Mouse (Mus musculus) E14TG2a.4 (cell line): ENCODE measurements at regions not wholly inside any gene's neighbourhood (a gene's known extent, or its start where the extent isn't known, plus 50 kb on each side); places are given as distances from the start of the nearest gene placed in this dataset.
A peak's percentile ranks its signal among the peaks of the same experiment; 100 is the strongest.

Experiments
- H3K27me3 ChIP-seq: 2 replicates; pipeline ENCODE4 v1.6.1; 2014; ENCODE audit warnings: low read length, control low read depth; ENCODE audit not compliant: insufficient read depth
- H3K36me3 ChIP-seq: 2 replicates; pipeline ENCODE4 v1.6.1; 2014; ENCODE audit warnings: low read length, control low read depth; ENCODE audit not compliant: insufficient read depth
- H3K4me1 ChIP-seq: replicated peaks from 2 replicates; pipeline ENCODE4 v1.6.1; 2014; ENCODE audit warnings: low read depth, low read length, control low read depth
- H3K4me3 ChIP-seq: replicated peaks from 2 replicates; pipeline ENCODE4 v1.5.1; 2014; ENCODE audit warnings: mild to moderate bottlenecking, low read length
- H3K9me3 ChIP-seq: 2 replicates; pipeline ENCODE4 v1.6.1; 2014; ENCODE audit warnings: low read length, control low read depth
- CTCF ChIP-seq: conservative IDR thresholded peaks from 2 replicates; pipeline ENCODE4 v1.5.1; 2014; ENCODE audit warnings: low read length
- NANOG ChIP-seq: IDR thresholded peaks from 2 replicates; pipeline ENCODE4 v1.6.1; 2014; ENCODE audit warnings: borderline replicate concordance, low read length, mixed read lengths
- POU5F1 ChIP-seq: IDR thresholded peaks from 2 replicates; pipeline ENCODE4 v1.6.1; 2014; ENCODE audit warnings: low read length, borderline replicate concordance

DNA sequence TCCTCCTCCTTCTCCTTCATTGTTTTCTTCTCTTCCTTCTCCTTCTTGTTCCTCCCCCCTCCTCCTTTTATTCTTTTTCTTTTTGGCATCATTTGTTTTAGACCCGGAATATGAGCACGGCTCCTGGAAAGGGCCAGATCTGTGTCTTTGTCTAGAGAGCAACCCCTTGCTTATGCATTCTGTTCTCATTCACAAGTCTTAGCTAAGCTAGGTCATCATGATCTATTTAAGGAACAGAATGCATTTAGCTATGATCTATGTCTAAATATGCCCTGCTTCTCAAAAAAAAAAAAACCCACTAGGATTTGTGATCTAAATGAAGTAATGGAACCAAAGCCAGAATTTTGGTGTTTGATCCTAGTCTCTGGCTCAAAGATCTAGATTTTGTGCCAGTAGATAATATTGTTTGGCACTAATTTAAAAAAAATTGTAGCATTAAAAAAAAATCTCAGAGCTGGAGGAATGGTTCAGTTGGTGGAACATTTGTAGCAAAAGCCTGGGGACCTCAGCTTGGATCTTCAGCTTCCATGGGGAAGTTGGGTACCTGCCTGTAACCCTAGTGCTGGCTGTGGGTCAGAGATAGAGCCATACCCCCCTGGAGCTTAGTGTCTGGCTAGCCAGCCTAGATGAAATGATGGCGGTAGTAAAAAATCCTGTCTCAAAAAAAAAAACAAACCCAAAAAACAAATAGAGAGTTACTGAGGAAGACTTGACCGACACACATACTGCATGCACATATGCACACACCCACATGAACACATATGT is 100.5 kb upstream of the Got2 start:
- Histone ChIP-seq H3K4me1 (peaks cover 20% of the 10 kb centered on the region), H3K36me3 (no peaks in the 10 kb centered on the region), H3K9me3 (0 out of 2 replicates have a peak, but pooled peaks cover 2% of the 10 kb centered on the region), H3K27me3 (peaks cover 10% of the 10 kb centered on the region; the same call in 1 of the 2 replicates), H3K4me3 (no peak overlapping the region)
- TF ChIP-seq CTCF (no peak), POU5F1 (no peak), NANOG (no peak)

- Histone ChIP-seq H3K27me3 (peaks cover 10% of the 10 kb centered on the region; the same call in 1 of the 2 replicates), H3K4me3 (peak overlapping the region; percentile 35; the same call in 1 of the 2 replicates), H3K36me3 (no peaks in the 10 kb centered on the region), H3K4me1 (peaks cover 13% of the 10 kb centered on the region), H3K9me3 (no peaks in the 10 kb centered on the region)
- TF ChIP-seq CTCF = no peak
- TF ChIP-seq NANOG = no peak
- TF ChIP-seq POU5F1 = no peak
These were observed 98.7 kb upstream of the Got2 start for GRCm38 (mm10) chr8:95987011-95987440.

- TF ChIP-seq NANOG = no peak
- no peak for TF ChIP-seq POU5F1
- TF ChIP-seq CTCF = no peak
- peaks cover 10% of the 10 kb centered on the region; the same call in 1 of the 2 replicates for H3K27me3 ChIP-seq
- H3K4me3 ChIP-seq = no peak overlapping the region
- no peaks in the 10 kb centered on the region for H3K36me3 ChIP-seq
- no peaks in the 10 kb centered on the region for H3K9me3 ChIP-seq
- H3K4me1 ChIP-seq = peaks cover 9% of the 10 kb centered on the region
These were observed 98.1 kb upstream of the Got2 start for GRCm38 (mm10) chr8:95986410-95986809.

- Histone ChIP-seq H3K27me3 (peaks cover 15% of the 10 kb centered on the region; the same call in 1 of the 2 replicates), H3K4me1 (peaks cover 9% of the 10 kb centered on the region), H3K36me3 (no peaks in the 10 kb centered on the region), H3K4me3 (no peak overlapping the region), H3K9me3 (no peaks in the 10 kb centered on the region)
- no peak for TF ChIP-seq POU5F1
These were observed 95.3 kb upstream of the Got2 start for GRCm38 (mm10) chr8:95983690-95984089.

- Histone ChIP-seq H3K27me3 (peaks cover 8% of the 10 kb centered on the region; the same call in 1 of the 2 replicates), H3K9me3 (no peaks in the 10 kb centered on the region), H3K4me3 (no peak overlapping the region), H3K36me3 (no peaks in the 10 kb centered on the region), H3K4me1 (no peaks in the 10 kb centered on the region)
- TF ChIP-seq CTCF (no peak), POU5F1 (no peak), NANOG (no peak)
These were observed 92.1 kb upstream of the Got2 start for GRCm38 (mm10) chr8:95980405-95980804.

GRCm38 (mm10) chr8:95979223-95979622 is 90.9 kb upstream of the Got2 start:
- TF ChIP-seq NANOG (no peak), POU5F1 (no peak), CTCF (no peak)
- H3K27me3 ChIP-seq = peaks cover 8% of the 10 kb centered on the region; the same call in 1 of the 2 replicates
- H3K9me3 ChIP-seq = no peaks in the 10 kb centered on the region
- no peaks in the 10 kb centered on the region for H3K36me3 ChIP-seq
- no peaks in the 10 kb centered on the region for H3K4me1 ChIP-seq
- H3K4me3 ChIP-seq = no peak overlapping the region

GRCm38 (mm10) chr8:95974889-95975288 is 86.5 kb upstream of the Got2 start:
- Histone ChIP-seq H3K4me3 (no peak overlapping the region), H3K36me3 (no peaks in the 10 kb centered on the region), H3K4me1 (no peaks in the 10 kb centered on the region), H3K27me3 (peaks cover 5% of the 10 kb centered on the region; the same call in 1 of the 2 replicates), H3K9me3 (no peaks in the 10 kb centered on the region)
- TF ChIP-seq POU5F1 = no peak
- no peak for TF ChIP-seq NANOG
- peak; percentile 43 for TF ChIP-seq CTCF

DNA sequence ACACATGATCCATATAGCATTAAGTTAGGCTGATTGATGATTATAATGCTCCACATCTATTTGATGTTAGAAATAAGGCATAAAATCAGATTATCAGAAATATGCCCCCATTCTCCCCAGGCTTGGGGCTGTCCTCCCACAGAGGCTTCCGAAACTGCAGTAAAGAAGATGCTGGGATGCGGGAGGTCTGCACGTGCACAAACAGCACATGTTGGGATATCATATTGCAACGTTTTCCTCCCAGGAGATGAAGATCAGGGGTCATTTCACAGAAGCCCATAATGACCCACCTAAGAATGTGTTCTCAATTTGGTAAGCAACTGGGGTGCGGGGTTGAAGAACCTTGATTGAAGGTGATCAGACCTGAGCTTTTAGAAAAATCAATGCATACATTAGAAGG is 85.9 kb upstream of the Got2 start:
- no peaks in the 10 kb centered on the region for H3K36me3 ChIP-seq
- peaks cover 5% of the 10 kb centered on the region; the same call in 1 of the 2 replicates for H3K27me3 ChIP-seq
- TF ChIP-seq CTCF = no peak
- TF ChIP-seq POU5F1 = no peak
- TF ChIP-seq NANOG = no peak
- H3K9me3 ChIP-seq = no peaks in the 10 kb centered on the region
- no peaks in the 10 kb centered on the region for H3K4me1 ChIP-seq
- H3K4me3 ChIP-seq = no peak overlapping the region
